Mouse (Mus musculus): Measurements from ENCODE around the gene Morn4. TPM values are rescaled to one million over a fixed set of nuclear protein-coding genes. Genes with fewer than 3 reads are reported as not detected.

Gene Morn4
- polyA plus RNA-seq, 1 experiment from 2014 or later = 15.6 TPM

DNA sequence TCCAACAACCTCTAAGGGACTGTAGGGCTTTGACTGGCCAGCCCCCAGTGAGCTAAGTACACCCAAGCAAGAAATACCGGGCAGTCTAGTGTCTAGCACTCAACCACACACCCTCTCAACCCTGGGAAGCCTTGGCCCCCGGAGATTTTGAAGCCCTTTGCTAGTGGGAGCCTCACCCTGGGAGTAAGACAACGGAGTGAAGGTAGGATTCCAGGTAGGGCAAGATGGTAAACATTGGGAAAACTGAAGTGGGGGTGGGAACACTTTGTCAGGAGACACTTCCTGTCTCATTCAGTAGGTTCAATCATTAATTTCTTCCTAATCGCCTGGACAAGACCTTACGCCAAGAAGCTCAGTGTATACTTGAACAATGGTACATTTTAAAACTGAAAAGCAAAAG lies 40.9 kb upstream of the Morn4 start:
- Histone ChIP-seq H3K36me3 (ENCODE audit: control insufficient read depth, insufficient read depth, low read length) (peaks cover 32% of the 10 kb centered on the region), H3K4me2 (ENCODE audit: low read length) (0 out of 2 replicates have a peak overlapping the region, but pooled peaks have one; percentile 6), H3K9ac (ENCODE audit: low read length) (no peak overlapping the region), H3K4me1 (ENCODE audit: control insufficient read depth in 2 of 2, insufficient read depth in 2 of 2, low read length in 2 of 2) (peaks cover 25 to 41% of the 10 kb centered on the region in 2 experiments), H3K27ac (replicated peaks in 1 of 2; ENCODE audit: control insufficient read depth in 1 of 2, insufficient read depth in 1 of 2, low read depth in 2 of 2, low read length in 2 of 2) (no peak overlapping the region), H3K4me3 (ENCODE audit: control insufficient read depth in 1 of 2, insufficient read depth in 1 of 2, low read depth in 1 of 2, low read length in 2 of 2) (no peak overlapping the region), H3K27me3 (ENCODE audit: control insufficient read depth, insufficient read depth, low read length) (no peaks in the 10 kb centered on the region), H3K9me3 (ENCODE audit: control insufficient read depth, low read length) (no peaks in the 10 kb centered on the region)
- ATAC-seq (ENCODE audit: insufficient number of reproducible peaks, insufficient read depth, low FRiP score, low read depth) = no peak
- 86% methylated on average over 5 of the region's 5 CpGs for WGBS

GRCm38 (mm10) chr19:42126219-42126605 lies 40.1 kb upstream of the Morn4 start:
- Histone ChIP-seq H3K9ac (ENCODE audit: low read length) (no peak overlapping the region), H3K27ac (replicated peaks in 1 of 2; ENCODE audit: control insufficient read depth in 1 of 2, insufficient read depth in 1 of 2, low read depth in 2 of 2, low read length in 2 of 2) (0 out of 4 replicates have a peak overlapping the region, but pooled peaks of 1 of the 2 experiments have one; percentile 27), H3K9me3 (ENCODE audit: control insufficient read depth, low read length) (no peaks in the 10 kb centered on the region), H3K4me3 (ENCODE audit: control insufficient read depth in 1 of 2, insufficient read depth in 1 of 2, low read depth in 1 of 2, low read length in 2 of 2) (no peak overlapping the region), H3K36me3 (ENCODE audit: control insufficient read depth, insufficient read depth, low read length) (peaks cover 40% of the 10 kb centered on the region), H3K4me1 (ENCODE audit: control insufficient read depth in 2 of 2, insufficient read depth in 2 of 2, low read length in 2 of 2) (peaks cover 25 to 41% of the 10 kb centered on the region in 2 experiments), H3K4me2 (ENCODE audit: low read length) (0 out of 2 replicates have a peak overlapping the region, but pooled peaks have one; percentile 11), H3K27me3 (ENCODE audit: control insufficient read depth, insufficient read depth, low read length) (no peaks in the 10 kb centered on the region)
- no peak for ATAC-seq (ENCODE audit: insufficient number of reproducible peaks, insufficient read depth, low FRiP score, low read depth)
- 75% methylated on average over 6 of the region's 6 CpGs for WGBS

DNA sequence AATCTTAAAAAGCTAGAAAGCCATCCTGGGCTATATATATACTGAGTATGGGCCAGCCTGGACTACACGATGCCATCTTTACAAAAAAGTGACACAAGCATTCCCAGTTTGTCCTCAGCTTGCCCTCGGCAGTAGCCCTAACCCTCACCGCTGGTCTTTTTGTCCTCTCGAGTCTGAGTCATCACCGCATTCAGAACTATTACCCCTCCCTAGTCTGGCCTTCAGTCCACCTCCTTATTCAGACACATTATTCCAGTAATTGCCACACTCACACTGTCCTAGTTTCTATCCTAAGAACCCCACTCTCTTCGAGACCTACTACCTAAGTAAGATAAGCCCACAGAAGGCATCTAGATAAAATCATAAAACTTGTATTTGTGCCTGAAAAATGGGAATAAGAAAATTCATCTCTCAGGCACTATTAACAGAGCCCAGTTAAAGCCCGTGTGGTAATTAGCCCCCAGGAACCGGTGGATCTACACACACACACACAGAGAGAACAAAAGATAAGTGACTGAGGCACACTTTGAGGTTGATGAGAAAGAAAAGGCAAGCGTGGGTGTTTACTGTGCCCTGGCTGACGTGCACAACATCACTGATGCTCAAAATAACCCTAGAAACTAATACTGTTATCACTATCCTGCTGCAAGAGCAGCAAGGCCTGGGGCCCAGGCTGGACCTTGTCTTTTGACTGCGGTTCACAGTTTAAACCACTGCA lies 39.5 kb upstream of the Morn4 start:
- Histone ChIP-seq H3K4me1 (ENCODE audit: control insufficient read depth in 2 of 2, insufficient read depth in 2 of 2, low read length in 2 of 2) (peaks cover 25 to 41% of the 10 kb centered on the region in 2 experiments), H3K9ac (ENCODE audit: low read length) (no peak overlapping the region), H3K4me3 (ENCODE audit: control insufficient read depth in 1 of 2, insufficient read depth in 1 of 2, low read depth in 1 of 2, low read length in 2 of 2) (no peak overlapping the region), H3K27me3 (ENCODE audit: control insufficient read depth, insufficient read depth, low read length) (no peaks in the 10 kb centered on the region), H3K27ac (replicated peaks in 1 of 2; ENCODE audit: control insufficient read depth in 1 of 2, insufficient read depth in 1 of 2, low read depth in 2 of 2, low read length in 2 of 2) (0 out of 4 replicates have a peak overlapping the region, but pooled peaks of 1 of the 2 experiments have one; percentile 27), H3K9me3 (ENCODE audit: control insufficient read depth, low read length) (no peaks in the 10 kb centered on the region), H3K4me2 (ENCODE audit: low read length) (0 out of 2 replicates have a peak overlapping the region, but pooled peaks have one; percentile 11), H3K36me3 (ENCODE audit: control insufficient read depth, insufficient read depth, low read length) (peaks cover 45% of the 10 kb centered on the region)
- ATAC-seq (ENCODE audit: insufficient number of reproducible peaks, insufficient read depth, low FRiP score, low read depth) = no peak
- 47% methylated on average over 11 of the region's 11 CpGs for WGBS

DNA sequence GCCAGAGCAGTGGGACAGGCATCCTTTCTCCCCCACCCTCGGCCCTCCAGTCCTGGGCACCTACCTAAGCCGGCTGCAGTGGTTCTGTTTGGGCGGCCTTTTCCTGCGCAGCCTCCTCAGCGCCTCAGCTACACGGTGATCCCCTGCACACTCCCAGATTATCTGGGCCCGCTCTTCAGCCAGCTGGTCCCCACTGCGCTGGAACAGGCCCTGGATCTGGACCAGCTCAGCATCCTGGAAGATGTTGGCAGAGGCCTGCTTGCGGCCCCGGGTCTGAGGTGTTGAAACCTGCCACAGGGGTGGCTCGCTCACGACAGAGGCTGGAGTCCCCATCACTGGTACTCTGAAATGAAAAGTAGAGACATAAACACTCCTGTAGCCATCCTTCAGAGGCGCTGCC lies 38.5 kb upstream of the Morn4 start:
- peaks cover 55% of the 10 kb centered on the region for H3K36me3 ChIP-seq (ENCODE audit: control insufficient read depth, insufficient read depth, low read length)
- 79% methylated on average over 13 of the region's 13 CpGs for WGBS
- no peak for ATAC-seq (ENCODE audit: insufficient number of reproducible peaks, insufficient read depth, low FRiP score, low read depth)

GRCm38 (mm10) chr19:42120451-42120850 lies 34.3 kb upstream of the Morn4 start:
- H3K36me3 ChIP-seq (ENCODE audit: control insufficient read depth, insufficient read depth, low read length) = peaks cover 96% of the 10 kb centered on the region
- no peak overlapping the region for H3K4me2 ChIP-seq (ENCODE audit: low read length)
- no peaks in the 10 kb centered on the region for H3K9me3 ChIP-seq (ENCODE audit: control insufficient read depth, low read length)
- no peak overlapping the region for H3K9ac ChIP-seq (ENCODE audit: low read length)
- no peak overlapping the region for H3K4me3 ChIP-seq (ENCODE audit: control insufficient read depth in 1 of 2, insufficient read depth in 1 of 2, low read depth in 1 of 2, low read length in 2 of 2)
- ATAC-seq (ENCODE audit: insufficient number of reproducible peaks, insufficient read depth, low FRiP score, low read depth) = no peak
- H3K27me3 ChIP-seq (ENCODE audit: control insufficient read depth, insufficient read depth, low read length) = no peaks in the 10 kb centered on the region
- H3K4me1 ChIP-seq (ENCODE audit: control insufficient read depth in 2 of 2, insufficient read depth in 2 of 2, low read length in 2 of 2) = peaks cover 0 to 4% of the 10 kb centered on the region in 2 experiments; a peak in 1 of 4 replicates
- H3K27ac ChIP-seq (replicated peaks in 1 of 2; ENCODE audit: control insufficient read depth in 1 of 2, insufficient read depth in 1 of 2, low read depth in 2 of 2, low read length in 2 of 2) = no peak overlapping the region
- 89% methylated on average over 8 of the region's 8 CpGs for WGBS

More for the DNA sequence above, 38.5 kb upstream of the Morn4 start:
- Histone ChIP-seq H3K27ac (replicated peaks in 1 of 2; ENCODE audit: control insufficient read depth in 1 of 2, insufficient read depth in 1 of 2, low read depth in 2 of 2, low read length in 2 of 2) (no peak overlapping the region), H3K4me1 (ENCODE audit: control insufficient read depth in 2 of 2, insufficient read depth in 2 of 2, low read length in 2 of 2) (peaks cover 20 to 35% of the 10 kb centered on the region in 2 experiments), H3K4me2 (ENCODE audit: low read length) (no peak overlapping the region), H3K9me3 (ENCODE audit: control insufficient read depth, low read length) (no peaks in the 10 kb centered on the region), H3K9ac (ENCODE audit: low read length) (no peak overlapping the region), H3K27me3 (ENCODE audit: control insufficient read depth, insufficient read depth, low read length) (no peaks in the 10 kb centered on the region), H3K4me3 (ENCODE audit: control insufficient read depth in 1 of 2, insufficient read depth in 1 of 2, low read depth in 1 of 2, low read length in 2 of 2) (no peak overlapping the region)

DNA sequence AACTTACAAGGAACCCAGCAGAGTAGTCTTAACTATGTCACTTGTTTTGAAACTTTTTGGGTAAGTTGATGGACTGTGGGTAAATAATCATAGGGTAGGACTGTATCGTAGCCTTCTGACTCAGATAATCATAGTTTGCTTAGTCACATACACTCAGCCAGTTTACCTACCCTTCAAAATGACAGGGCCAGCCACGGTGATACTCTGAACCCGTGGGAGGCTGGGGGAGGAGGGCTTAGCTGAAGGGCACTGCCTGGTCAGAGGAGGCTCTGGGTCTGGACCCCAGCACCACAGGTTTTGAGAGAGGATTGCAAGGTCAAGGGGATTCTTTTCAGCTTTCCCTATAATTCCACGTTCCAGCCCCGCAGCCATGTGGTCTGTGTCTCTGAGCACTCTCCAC lies 32.4 kb upstream of the Morn4 start:
- Histone ChIP-seq H3K27me3 (ENCODE audit: control insufficient read depth, insufficient read depth, low read length) (no peaks in the 10 kb centered on the region), H3K4me2 (ENCODE audit: low read length) (no peak overlapping the region), H3K36me3 (ENCODE audit: control insufficient read depth, insufficient read depth, low read length) (peaks cover 94% of the 10 kb centered on the region), H3K4me3 (ENCODE audit: control insufficient read depth in 1 of 2, insufficient read depth in 1 of 2, low read depth in 1 of 2, low read length in 2 of 2) (no peak overlapping the region), H3K9me3 (ENCODE audit: control insufficient read depth, low read length) (no peaks in the 10 kb centered on the region), H3K4me1 (ENCODE audit: control insufficient read depth in 2 of 2, insufficient read depth in 2 of 2, low read length in 2 of 2) (no peaks in the 10 kb centered on the region), H3K27ac (replicated peaks in 1 of 2; ENCODE audit: control insufficient read depth in 1 of 2, insufficient read depth in 1 of 2, low read depth in 2 of 2, low read length in 2 of 2) (no peak overlapping the region), H3K9ac (ENCODE audit: low read length) (no peak overlapping the region)
- no peak for ATAC-seq (ENCODE audit: insufficient number of reproducible peaks, insufficient read depth, low FRiP score, low read depth)
- WGBS = 76% methylated on average over 5 of the region's 5 CpGs

GRCm38 (mm10) chr19:42118142-42118541 lies 32.0 kb upstream of the Morn4 start:
- Histone ChIP-seq H3K4me3 (ENCODE audit: control insufficient read depth in 1 of 2, insufficient read depth in 1 of 2, low read depth in 1 of 2, low read length in 2 of 2) (no peak overlapping the region), H3K9ac (ENCODE audit: low read length) (no peak overlapping the region), H3K27me3 (ENCODE audit: control insufficient read depth, insufficient read depth, low read length) (no peaks in the 10 kb centered on the region), H3K9me3 (ENCODE audit: control insufficient read depth, low read length) (no peaks in the 10 kb centered on the region), H3K27ac (replicated peaks in 1 of 2; ENCODE audit: control insufficient read depth in 1 of 2, insufficient read depth in 1 of 2, low read depth in 2 of 2, low read length in 2 of 2) (no peak overlapping the region), H3K36me3 (ENCODE audit: control insufficient read depth, insufficient read depth, low read length) (peaks cover 93% of the 10 kb centered on the region), H3K4me2 (ENCODE audit: low read length) (no peak overlapping the region), H3K4me1 (ENCODE audit: control insufficient read depth in 2 of 2, insufficient read depth in 2 of 2, low read length in 2 of 2) (no peaks in the 10 kb centered on the region)
- ATAC-seq (ENCODE audit: insufficient number of reproducible peaks, insufficient read depth, low FRiP score, low read depth) = no peak
- 94% methylated on average over 9 of the region's 9 CpGs for WGBS
